Mouse (Mus musculus) hindbrain, postnatal 0 days (tissue): ENCODE data around the gene Aip. TPM values are rescaled to one million over a fixed set of nuclear protein-coding genes. Genes with fewer than 3 reads are reported as not detected.

Source experiments
- ATAC-seq: fragments of 200-750 bp; cut with Nextera tagmentation; 2 replicates; pipeline ENCODE4 v1.8.0; 2017; ENCODE audit warnings: mild to moderate bottlenecking, moderate TSS enrichment, moderate library complexity
- DNase-seq: peaks from one replicate; pipeline ENCODE4 v3.0.0-alpha.2; 2015; ENCODE audit warnings: low spot score
- H3K27ac ChIP-seq: fragments of 300-500 bp; sonication (generic); 2 replicates; pipeline ENCODE4 v1.5.1; 2014; ENCODE audit warnings: mild to moderate bottlenecking
- H3K27me3 ChIP-seq: fragments of 300-500 bp; sonication (generic); 2 replicates; pipeline ENCODE4 v1.6.1; 2014; ENCODE audit warnings: low read length, mixed read lengths; ENCODE audit not compliant: insufficient read depth
- H3K36me3 ChIP-seq: fragments of 300-500 bp; sonication (generic); 2 replicates; pipeline ENCODE4 v1.6.1; 2014; ENCODE audit warnings: low read length, mixed read lengths; ENCODE audit not compliant: insufficient read depth
- H3K4me1 ChIP-seq: fragments of 300-500 bp; sonication (generic); 2 replicates; pipeline ENCODE4 v1.6.1; 2014; ENCODE audit warnings: antibody characterized with exemption, low read length, mixed read lengths; ENCODE audit not compliant: insufficient read depth
- H3K4me2 ChIP-seq: fragments of 300-500 bp; sonication (generic); 2 replicates; pipeline ENCODE4 v1.6.1; 2014; ENCODE audit warnings: low read depth, mild to moderate bottlenecking, low read length, moderate library complexity, mixed read lengths
- H3K4me3 ChIP-seq: fragments of 300-500 bp; sonication (generic); 2 replicates; pipeline ENCODE4 v1.5.1; 2014; ENCODE audit warnings: low read length
- H3K9ac ChIP-seq: fragments of 300-500 bp; sonication (generic); replicated peaks from 2 replicates; pipeline ENCODE4 v1.6.1; 2014; ENCODE audit warnings: mild to moderate bottlenecking, low read length, moderate library complexity, mixed read lengths
- H3K9me3 ChIP-seq: fragments of 300-500 bp; sonication (generic); 2 replicates; pipeline ENCODE4 v1.6.1; 2016; ENCODE audit warnings: low read length, mixed read lengths
- CTCF ChIP-seq: IDR thresholded peaks from 2 replicates; pipeline ENCODE4 v1.5.1; 2016; ENCODE audit warnings: antibody characterized with exemption, control low read depth, low read depth
- WGBS: fragments of 180-500 bp; shearing (Covaris S2); extraction: QIAGEN DNeasy Blood & Tissue Kit; methylation state at CpG from one replicate; pipeline ENCODE4 v1.1.7; 2014; 5-methylcytosine and 5-hydroxymethylcytosine counted together
- polyA plus RNA-seq: library from polyadenylated mRNA; unstranded; fragments of >200 nt; fragmentation: Nextera tagmentation; extraction: Ambion mirVana; gene quantifications from 2 replicates; pipeline ENCODE4 v1.2.1, GENCODE M21; 2015
- total RNA-seq: library from RNA; depleted of rRNA; stranded (reverse); fragments of >200 nt; gene quantifications from 2 replicates; pipeline ENCODE4 v1.2.3, GENCODE M21; 2014

Aip gene
- total and polyA plus RNA-seq, 2 experiments from 2014 or later, result 33.4 to 94.3 TPM

DNA sequence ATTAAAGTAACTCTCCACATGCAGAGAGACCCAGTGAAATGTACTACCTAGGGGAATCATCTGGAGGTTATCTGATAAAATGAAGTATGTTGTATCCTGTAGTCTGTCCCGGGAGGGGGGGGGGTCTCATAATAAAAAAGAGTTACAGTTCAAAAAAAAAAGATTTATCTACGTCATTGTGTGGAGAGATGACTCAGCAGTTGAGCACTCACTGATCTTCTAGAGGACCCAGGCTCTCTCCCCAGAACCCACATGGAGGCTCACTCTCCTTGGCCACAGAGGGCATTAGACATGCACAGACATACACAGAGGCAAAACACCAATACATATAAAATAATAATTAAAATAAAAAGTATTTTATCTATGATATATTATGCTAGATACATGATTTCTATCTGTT, 34.3 kb downstream of the Aip start:
- TF ChIP-seq CTCF, result no peak
- no peak for ATAC-seq
- Histone ChIP-seq H3K9ac (no peak overlapping the region), H3K27me3 (no peaks in the 10 kb centered on the region), H3K4me3 (no peak overlapping the region), H3K9me3 (no peaks in the 10 kb centered on the region), H3K4me1 (no peaks in the 10 kb centered on the region), H3K4me2 (no peak overlapping the region), H3K36me3 (no peaks in the 10 kb centered on the region), H3K27ac (no peak overlapping the region)
- DNase-seq, result no peak
- WGBS, result 59% methylated on average over 2 of the region's 2 CpGs

DNA sequence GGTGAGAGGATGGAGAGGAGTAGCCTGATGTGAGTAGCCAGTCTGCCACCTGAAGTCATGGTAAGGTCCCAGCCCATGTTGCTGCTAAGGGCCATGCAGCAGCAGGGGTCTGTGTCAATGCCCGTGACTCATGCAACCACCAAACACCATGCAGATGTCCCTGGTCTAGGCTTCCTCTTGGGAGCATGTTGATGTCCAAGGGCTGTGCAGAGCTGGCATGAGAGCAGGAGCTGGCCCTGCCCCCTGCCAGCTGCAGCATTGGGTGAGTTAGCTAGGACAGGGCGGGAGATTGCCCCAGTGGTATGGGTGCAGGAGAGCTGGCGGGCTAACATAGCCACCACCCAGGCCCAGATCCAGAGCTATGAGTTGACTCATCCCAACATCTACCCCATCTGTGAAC, 35.2 kb downstream of the Aip start:
- no peak for ATAC-seq
- 86% methylated on average over 3 of the region's 3 CpGs for whole genome bisulfite sequencing
- no peak overlapping the region for H3K9ac ChIP-seq

DNA sequence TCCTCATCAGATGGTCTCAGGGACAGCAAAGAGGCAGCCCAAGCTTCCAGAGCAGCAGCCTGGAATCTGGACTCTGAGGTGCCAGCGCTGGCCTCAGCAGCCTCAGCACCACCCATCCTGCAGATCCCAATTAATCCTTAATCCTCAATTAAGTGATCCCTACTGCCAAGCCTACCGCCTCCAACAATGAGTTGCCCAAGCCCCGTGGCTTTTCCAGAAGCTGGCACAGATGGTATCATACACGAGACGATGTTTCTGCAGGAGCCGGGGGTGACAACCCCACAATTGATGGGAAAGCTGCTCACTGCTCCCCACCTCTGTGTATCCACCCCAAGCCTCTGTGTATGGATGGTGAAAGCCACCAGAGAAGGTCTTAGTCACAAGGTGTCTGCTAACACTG, 36.5 kb downstream of the Aip start:
- TF ChIP-seq CTCF, result no peak
- Histone ChIP-seq H3K9me3 (no peaks in the 10 kb centered on the region), H3K4me2 (no peak overlapping the region), H3K36me3 (no peaks in the 10 kb centered on the region), H3K27ac (no peak overlapping the region), H3K4me3 (no peak overlapping the region), H3K4me1 (no peaks in the 10 kb centered on the region), H3K9ac (no peak overlapping the region), H3K27me3 (no peaks in the 10 kb centered on the region)
- ATAC-seq, result no peak
- WGBS, result 61% methylated on average over 6 of the region's 6 CpGs
- DNase-seq, result no peak

More for the DNA sequence above, 35.2 kb downstream of the Aip start:
- no peak for TF ChIP-seq CTCF
- no peaks in the 10 kb centered on the region for H3K9me3 ChIP-seq
- no peak overlapping the region for H3K27ac ChIP-seq
- no peaks in the 10 kb centered on the region for H3K4me1 ChIP-seq
- H3K4me2 ChIP-seq, result no peak overlapping the region
- no peaks in the 10 kb centered on the region for H3K36me3 ChIP-seq
- DNase-seq, result no peak
- no peak overlapping the region for H3K4me3 ChIP-seq
- H3K27me3 ChIP-seq, result no peaks in the 10 kb centered on the region

DNA sequence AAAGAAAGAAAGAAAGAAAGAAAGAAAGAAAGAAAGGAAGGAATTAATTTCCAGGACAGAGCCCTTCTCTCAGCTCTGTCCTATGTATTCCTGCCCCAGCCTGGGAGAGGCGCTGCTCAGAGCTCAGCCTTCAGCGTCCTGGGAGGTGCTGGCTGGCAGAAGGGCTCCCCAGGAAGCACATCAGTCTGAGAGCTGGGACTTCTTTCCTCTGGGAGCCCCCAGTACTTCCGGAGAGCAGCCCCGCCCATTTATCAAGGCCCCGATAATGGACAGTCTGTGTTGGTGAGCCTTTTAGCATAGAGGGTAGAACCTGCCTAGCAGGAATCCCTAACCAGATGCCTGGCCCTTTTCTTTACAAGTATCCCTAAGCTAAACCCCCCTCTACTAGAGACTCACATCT, 37.5 kb downstream of the Aip start:
- DNase-seq, result no peak
- Histone ChIP-seq H3K9me3 (no peaks in the 10 kb centered on the region), H3K36me3 (no peaks in the 10 kb centered on the region), H3K4me1 (no peaks in the 10 kb centered on the region), H3K4me2 (no peak overlapping the region), H3K27me3 (no peaks in the 10 kb centered on the region), H3K27ac (no peak overlapping the region), H3K4me3 (no peak overlapping the region), H3K9ac (no peak overlapping the region)
- TF ChIP-seq CTCF, result no peak
- ATAC-seq, result no peak
- 50% methylated on average over 5 of the region's 5 CpGs for WGBS

DNA sequence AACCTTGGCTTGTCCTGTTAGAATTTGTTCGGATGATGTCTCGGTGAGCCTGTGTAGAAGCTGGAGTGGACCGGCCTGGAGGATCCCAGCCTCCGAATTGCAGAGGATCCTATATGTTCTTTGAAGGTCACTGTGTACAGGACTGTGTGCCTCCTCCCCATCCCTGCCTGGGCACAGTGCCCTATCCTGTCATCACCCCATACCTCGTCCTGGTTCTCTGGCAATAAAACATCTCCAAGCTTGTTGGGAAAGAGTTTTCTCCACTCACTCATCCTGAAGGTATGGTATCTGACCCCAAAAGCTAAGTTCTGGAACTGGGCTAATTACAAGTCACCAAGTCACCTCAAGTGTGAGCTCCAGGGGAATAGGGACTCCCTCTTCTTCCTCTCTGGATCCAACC, 38.6 kb downstream of the Aip start:
- 94% methylated on average over 5 of the region's 5 CpGs for WGBS

DNA sequence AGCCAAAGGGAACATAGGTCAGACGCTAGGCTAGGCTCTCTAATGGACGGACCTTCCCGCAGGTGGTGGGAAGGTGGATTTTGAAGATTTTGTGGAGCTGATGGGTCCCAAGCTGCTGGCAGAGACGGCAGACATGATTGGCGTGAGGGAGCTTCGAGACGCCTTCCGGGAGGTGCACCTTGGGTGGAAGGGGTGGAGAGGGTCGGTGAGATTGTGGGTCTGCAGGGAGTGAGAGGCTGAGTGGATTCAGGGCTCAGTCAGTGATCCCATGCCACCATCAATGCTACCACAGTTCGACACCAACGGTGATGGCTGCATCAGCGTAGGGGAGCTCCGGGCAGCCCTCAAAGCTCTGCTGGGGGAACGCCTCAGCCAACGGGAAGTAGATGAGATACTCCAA, 39.5 kb downstream of the Aip start:
- Histone ChIP-seq H3K9me3 (no peaks in the 10 kb centered on the region), H3K27me3 (no peaks in the 10 kb centered on the region), H3K4me1 (no peaks in the 10 kb centered on the region), H3K9ac (no peak overlapping the region), H3K4me3 (no peak overlapping the region), H3K4me2 (no peak overlapping the region), H3K27ac (no peak overlapping the region), H3K36me3 (no peaks in the 10 kb centered on the region)
- no peak for DNase-seq
- no peak for TF ChIP-seq CTCF
- 88% methylated on average over 15 of the region's 15 CpGs for WGBS
- no peak for ATAC-seq

More for the DNA sequence above, 38.6 kb downstream of the Aip start:
- ATAC-seq (no peak), DNase-seq (no peak)
- no peak overlapping the region for H3K4me3 ChIP-seq
- no peaks in the 10 kb centered on the region for H3K27me3 ChIP-seq
- H3K4me2 ChIP-seq, result no peak overlapping the region
- H3K27ac ChIP-seq, result no peak overlapping the region
- H3K9me3 ChIP-seq, result no peaks in the 10 kb centered on the region
- H3K36me3 ChIP-seq, result no peaks in the 10 kb centered on the region
- no peaks in the 10 kb centered on the region for H3K4me1 ChIP-seq
- TF ChIP-seq CTCF, result no peak
- H3K9ac ChIP-seq, result no peak overlapping the region

DNA sequence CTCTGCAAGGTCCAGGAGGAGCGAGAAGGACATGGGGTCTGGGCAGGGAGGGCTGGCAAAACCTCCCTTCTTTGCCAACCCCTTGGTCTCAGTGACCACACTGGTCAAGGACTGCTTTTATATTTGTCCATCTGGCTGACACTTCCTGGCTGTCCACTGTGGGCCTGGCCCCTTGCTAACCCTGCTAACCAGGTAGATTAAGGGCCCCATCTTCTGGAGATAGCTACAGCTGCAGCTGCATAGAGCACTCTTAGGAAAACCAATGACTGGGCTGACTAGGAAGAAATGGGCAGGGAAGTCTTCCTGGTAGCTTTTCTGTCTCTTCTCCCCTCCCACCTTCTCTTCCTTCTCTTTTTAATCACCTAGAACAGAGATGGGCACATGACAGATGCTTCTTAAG, 40.7 kb downstream of the Aip start:
- Histone ChIP-seq H3K4me2 (no peak overlapping the region), H3K4me1 (no peaks in the 10 kb centered on the region), H3K4me3 (no peak overlapping the region), H3K27ac (no peak overlapping the region), H3K27me3 (no peaks in the 10 kb centered on the region), H3K9me3 (no peaks in the 10 kb centered on the region), H3K36me3 (no peaks in the 10 kb centered on the region), H3K9ac (no peak overlapping the region)
- no peak for DNase-seq
- peak; percentile 38; the same call in 1 of the 2 replicates for TF ChIP-seq CTCF
- WGBS, result 93% methylated on average over 1 of the region's 1 CpGs
- no peak for ATAC-seq
